Mouse (Mus musculus): ENCODE data around the gene Pcgf1.
A peak's percentile ranks its signal among the peaks of the same experiment; 100 is the strongest.

GRCm38 (mm10) chr6:83074979-83075378 lies 2.7 kb upstream of the Pcgf1 start:
- TF ChIP-seq CTCF (IDR thresholded peaks at IDR 0.05; ENCODE audit: low read depth) = peak; percentile 46; the same call in 1 of the 2 replicates
- TF ChIP-seq EP300 (IDR thresholded peaks at IDR 0.05; ENCODE audit: low read depth) = no peak

Measured in liver, embryonic 14.5 days (tissue).